Mouse (Mus musculus) kidney, adult 2 months (tissue): ENCODE measurements around the gene Heatr6.

Experiments used
- CTCF ChIP-seq: fragments of 200-500 bp; conservative IDR thresholded peaks from 2 replicates; pipeline ENCODE4 v1.5.1; 2011; ENCODE audit warnings: low read depth, mild to moderate bottlenecking, control low read depth, low read length, moderate library complexity, mixed read lengths; ENCODE audit not compliant: insufficient read depth, insufficient read length
- POLR2A ChIP-seq: fragments of 200-500 bp; IDR thresholded peaks from one replicate; pipeline ENCODE4 v1.6.1; 2011; ENCODE audit warnings: low read depth, low read length, control low read depth

DNA sequence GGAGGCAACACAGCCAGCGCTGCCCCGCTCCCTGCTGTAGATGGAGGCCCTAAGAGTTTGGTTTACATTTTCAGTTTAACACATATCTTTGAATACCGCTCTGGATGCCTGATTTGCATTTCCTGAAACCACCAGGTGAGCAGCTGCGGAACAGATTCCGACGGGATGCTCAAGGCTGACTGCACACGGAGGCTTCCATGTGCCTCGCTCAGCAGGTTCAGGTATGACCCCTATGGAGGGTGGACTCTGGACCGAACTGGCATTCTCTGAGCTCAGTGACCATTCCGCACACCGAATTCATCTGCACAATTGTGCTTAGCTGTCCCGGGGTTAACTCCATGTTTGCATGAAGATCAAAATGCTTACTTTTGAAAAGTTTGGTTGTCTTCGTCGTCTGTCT, 39.8 kb downstream of the Heatr6 start:
- TF ChIP-seq POLR2A (no peak), CTCF (no peak)
